Mouse (Mus musculus) embryonic stem cell, embryonic (primary cell): Measurements from ENCODE around the gene Marcks.

Experiments used
- CTCF ChIA-PET, 4 experiments: fragments of 300-600 bp in 2 of 4; fragments of 350-600 bp in 2 of 4; sonication (Branson Sonifier 250); formaldehyde crosslinking; loops; one replicate each; lab custom pipeline; 2022; ENCODE audit warnings: inconsistent platforms in 2 of 4; lab: Charles Lee
- POLR2A ChIA-PET, 4 experiments: fragments of 300-600 bp in 2 of 4; fragments of 350-600 bp in 2 of 4; sonication (Branson Sonifier 250); formaldehyde crosslinking; loops; one replicate each; lab custom pipeline; 2022; ENCODE audit warnings: antibody characterized with exemption in 4 of 4, inconsistent platforms in 1 of 4; lab: Charles Lee

Gene Marcks

GRCm38 (mm10) chr10:37138311-37138731, 399 bp downstream of the Marcks start:
- ChIA-PET POLR2A (interaction anchor here in 3 of 4 experiments (1.0 to 2.5 kb wide), 4 partner anchors 23 to 159 kb away, joined by 3 to 29 read pairs (median 7); no protein-coding TSS in a partner anchor), CTCF (interaction anchor here in 1 of 4 experiments (2.3 kb wide), 1 partner anchor 123 kb away, joined by 20 read pairs; no protein-coding TSS in a partner anchor)

GRCm38 (mm10) chr10:37137531-37138310, 999 bp downstream of the Marcks start:
- ChIA-PET POLR2A (interaction anchor here (0.5 to 2.5 kb wide), 48 partner anchors 9 to 1883 kb away, joined by 3 to 29 read pairs (median 4); no protein-coding TSS in a partner anchor), CTCF (interaction anchor here (0.6 to 2.3 kb wide), 16 partner anchors 22 to 539 kb away, joined by 3 to 20 read pairs (median 3); no protein-coding TSS in a partner anchor)

- ChIA-PET POLR2A (interaction anchor here (0.5 to 2.5 kb wide), 56 partner anchors 8 to 1884 kb away, joined by 3 to 29 read pairs (median 4); no protein-coding TSS in a partner anchor), CTCF (interaction anchor here (0.5 to 2.3 kb wide), 30 partner anchors 21 to 657 kb away, joined by 3 to 20 read pairs (median 3); no protein-coding TSS in a partner anchor)
These were observed 1.7 kb downstream of the Marcks start for GRCm38 (mm10) chr10:37136981-37137518.

GRCm38 (mm10) chr10:37135951-37136751, 2.6 kb downstream of the Marcks start:
- ChIA-PET CTCF (interaction anchor here (0.5 to 2.3 kb wide), 24 partner anchors 20 to 658 kb away, joined by 3 to 20 read pairs (median 3); no protein-coding TSS in a partner anchor), POLR2A (interaction anchor here (0.5 to 2.5 kb wide), 30 partner anchors 8 to 529 kb away, joined by 3 to 29 read pairs (median 4); no protein-coding TSS in a partner anchor)

- POLR2A ChIA-PET, result no interaction called here
- CTCF ChIA-PET, result interaction anchor here in 2 of 4 experiments (0.6 kb wide), 2 partner anchors 72 to 646 kb away, joined by 3 to 7 read pairs; no protein-coding TSS in a partner anchor
These were observed 4.6 kb downstream of the Marcks start for GRCm38 (mm10) chr10:37133876-37134708.

GRCm38 (mm10) chr10:37132671-37133070, 6.0 kb downstream of the Marcks start:
- POLR2A ChIA-PET, result no interaction called here
- CTCF ChIA-PET, result no interaction called here

GRCm38 (mm10) chr10:37129652-37130051, 9.1 kb downstream of the Marcks start:
- ChIA-PET POLR2A (no interaction called here), CTCF (no interaction called here)

GRCm38 (mm10) chr10:37115329-37115728, 23.4 kb downstream of the Marcks start:
- ChIA-PET CTCF (interaction anchor here in 1 of 4 experiments (1.1 kb wide), 1 partner anchor 22 kb away, joined by 3 read pairs; no protein-coding TSS in a partner anchor), POLR2A (no interaction called here)

GRCm38 (mm10) chr10:37112812-37113211, 25.9 kb downstream of the Marcks start:
- POLR2A ChIA-PET, result no interaction called here
- CTCF ChIA-PET, result interaction anchor here in 1 of 4 experiments (1.2 kb wide), 1 partner anchor 25 kb away, joined by 3 read pairs; no protein-coding TSS in a partner anchor

- ChIA-PET CTCF (interaction anchor here in 1 of 4 experiments (1.2 kb wide), 1 partner anchor 25 kb away, joined by 3 read pairs; no protein-coding TSS in a partner anchor), POLR2A (no interaction called here)
These were observed 26.4 kb downstream of the Marcks start for GRCm38 (mm10) chr10:37112362-37112761.

- CTCF ChIA-PET, result no interaction called here
These were observed 27.3 kb downstream of the Marcks start for GRCm38 (mm10) chr10:37111432-37111831.

GRCm38 (mm10) chr10:37106871-37107627, 31.7 kb downstream of the Marcks start:
- CTCF ChIA-PET, result no interaction called here
- POLR2A ChIA-PET, result interaction anchor here in 1 of 4 experiments (0.7 kb wide), 1 partner anchor 255 kb away, joined by 3 read pairs; no protein-coding TSS in a partner anchor

More at GRCm38 (mm10) chr10:37111432-37111831, 27.3 kb downstream of the Marcks start:
- POLR2A ChIA-PET, result interaction anchor here in 1 of 4 experiments (1.3 kb wide), 1 partner anchor 26 kb away, joined by 4 read pairs; no protein-coding TSS in a partner anchor

- ChIA-PET POLR2A (no interaction called here), CTCF (no interaction called here)
These were observed 32.4 kb downstream of the Marcks start for GRCm38 (mm10) chr10:37106303-37106702.

- ChIA-PET CTCF (interaction anchor here in 1 of 4 experiments (0.8 kb wide), 1 partner anchor 34 kb away, joined by 3 read pairs; no protein-coding TSS in a partner anchor), POLR2A (no interaction called here)
These were observed 36.3 kb downstream of the Marcks start for GRCm38 (mm10) chr10:37102227-37103080.

- ChIA-PET POLR2A (no interaction called here), CTCF (interaction anchor here in 1 of 4 experiments (0.8 kb wide), 1 partner anchor 35 kb away, joined by 3 read pairs; no protein-coding TSS in a partner anchor)
These were observed 37.0 kb downstream of the Marcks start for GRCm38 (mm10) chr10:37101733-37102132.

- ChIA-PET CTCF (no interaction called here), POLR2A (no interaction called here)
These were observed 42.2 kb downstream of the Marcks start for GRCm38 (mm10) chr10:37096529-37096928.
